Mouse (Mus musculus): ENCODE measurements around the gene Basp1.
"Not testable (repeated sequence)": the region's sequence is repeated elsewhere in the genome, so short reads cannot be mapped to it uniquely, and the experiment has no call there.

Basp1 gene

GRCm38 (mm10) chr15:25413378-25413901 is at the start of gene Basp1:
Gene Basp1 (minus strand): TSS chr15:25413764.
- peak; percentile 25 for ATAC-seq (ENCODE audit: low TSS enrichment)

GRCm38 (mm10) chr15:25463076-25463475 is 49.5 kb upstream of the Basp1 start:
- ATAC-seq (ENCODE audit: low TSS enrichment), result not testable (repeated sequence)

GRCm38 (mm10) chr15:25462056-25462762 is 48.6 kb upstream of the Basp1 start:
- ATAC-seq (ENCODE audit: low TSS enrichment), result no peak

- ATAC-seq (ENCODE audit: low TSS enrichment), result no peak
Measured at GRCm38 (mm10) chr15:25459901-25460300, 46.3 kb upstream of the Basp1 start.

GRCm38 (mm10) chr15:25457421-25457820 is 43.9 kb upstream of the Basp1 start:
- ATAC-seq (ENCODE audit: low TSS enrichment), result no peak

GRCm38 (mm10) chr15:25453538-25453937 is 40.0 kb upstream of the Basp1 start:
- ATAC-seq (ENCODE audit: low TSS enrichment), result no peak

- ATAC-seq (ENCODE audit: low TSS enrichment), result no peak
Measured at GRCm38 (mm10) chr15:25449348-25449747, 35.8 kb upstream of the Basp1 start.

- ATAC-seq (ENCODE audit: low TSS enrichment), result no peak
Measured at GRCm38 (mm10) chr15:25448703-25449340, 35.3 kb upstream of the Basp1 start.

GRCm38 (mm10) chr15:25447136-25447535 is 33.6 kb upstream of the Basp1 start:
- ATAC-seq (ENCODE audit: low TSS enrichment), result no peak

GRCm38 (mm10) chr15:25446155-25446487 is 32.6 kb upstream of the Basp1 start:
- no peak for ATAC-seq (ENCODE audit: low TSS enrichment)

GRCm38 (mm10) chr15:25445361-25446154 is 32.0 kb upstream of the Basp1 start:
- ATAC-seq (ENCODE audit: low TSS enrichment), result no peak

- no peak for ATAC-seq (ENCODE audit: low TSS enrichment)
Measured at GRCm38 (mm10) chr15:25444208-25444607, 30.6 kb upstream of the Basp1 start.

- no peak for ATAC-seq (ENCODE audit: low TSS enrichment)
Measured at GRCm38 (mm10) chr15:25443140-25443790, 29.7 kb upstream of the Basp1 start.

GRCm38 (mm10) chr15:25441868-25442185 is 28.3 kb upstream of the Basp1 start:
- ATAC-seq (ENCODE audit: low TSS enrichment), result no peak

GRCm38 (mm10) chr15:25440991-25441867 is 27.7 kb upstream of the Basp1 start:
- peak; percentile 60; the same call in 1 of the 2 replicates for ATAC-seq (ENCODE audit: low TSS enrichment)

GRCm38 (mm10) chr15:25440317-25440716 is 26.8 kb upstream of the Basp1 start:
- ATAC-seq (ENCODE audit: low TSS enrichment), result no peak

- ATAC-seq (ENCODE audit: low TSS enrichment), result no peak
Measured at GRCm38 (mm10) chr15:25432341-25432740, 18.8 kb upstream of the Basp1 start.

GRCm38 (mm10) chr15:25430167-25430566 is 16.6 kb upstream of the Basp1 start:
- no peak for ATAC-seq (ENCODE audit: low TSS enrichment)

GRCm38 (mm10) chr15:25429007-25429406 is 15.4 kb upstream of the Basp1 start:
- ATAC-seq (ENCODE audit: low TSS enrichment), result no peak

- peak; percentile 90 for ATAC-seq (ENCODE audit: low TSS enrichment)
Measured at GRCm38 (mm10) chr15:25428551-25428950, 15.0 kb upstream of the Basp1 start.

GRCm38 (mm10) chr15:25420266-25420665 is 6.7 kb upstream of the Basp1 start:
- ATAC-seq (ENCODE audit: low TSS enrichment), result no peak

Data from frontal cortex, adult (tissue).